Mouse (Mus musculus): ENCODE data around the gene Epha6. TPM values are rescaled to one million over a fixed set of nuclear protein-coding genes. Genes with fewer than 3 reads are reported as not detected.

The Epha6 gene
- 0.45 and 0.51 TPM in 2 replicates for polyA plus RNA-seq (2015; fragmentation: Nextera tagmentation; extraction: Ambion mirVana)

- WGBS, result under 1% methylated on average over 45 of the region's 45 CpGs
- Histone ChIP-seq H3K9ac (peak within 1 kb of the TSS; percentile 54), H3K27ac (no peak within 1 kb of the TSS), H3K4me2 (replicated peaks) (peak within 1 kb of the TSS; percentile 92), H3K36me3 (no peaks in the 10 kb centered on the region), H3K9me3 (no peaks in the 10 kb centered on the region), H3K4me1 (peaks cover 18% of the 10 kb centered on the region), H3K4me3 (peak within 1 kb of the TSS; percentile 52), H3K27me3 (peaks cover 43% of the 10 kb centered on the region)
- ATAC-seq (ENCODE audit: low FRiP score, low read depth), result peak; percentile 67
Measured at GRCm38 (mm10) chr16:60605061-60605831, at the start of gene Epha6. Epha6 (minus strand) TSS chr16:60605531.

GRCm38 (mm10) chr16:60651716-60652115, 46.4 kb upstream of the Epha6 start:
- no peaks in the 10 kb centered on the region for H3K4me1 ChIP-seq
- H3K9me3 ChIP-seq, result no peaks in the 10 kb centered on the region
- ATAC-seq (ENCODE audit: low FRiP score, low read depth), result no peak
- H3K4me3 ChIP-seq, result no peak overlapping the region
- no peak overlapping the region for H3K27ac ChIP-seq
- H3K9ac ChIP-seq, result no peak overlapping the region
- no peaks in the 10 kb centered on the region for H3K36me3 ChIP-seq
- H3K27me3 ChIP-seq, result no peaks in the 10 kb centered on the region
- H3K4me2 ChIP-seq (replicated peaks), result no peak overlapping the region

GRCm38 (mm10) chr16:60628091-60628490, 22.8 kb upstream of the Epha6 start:
- Histone ChIP-seq H3K36me3 (no peaks in the 10 kb centered on the region), H3K27ac (no peak overlapping the region), H3K9ac (no peak overlapping the region), H3K4me1 (no peaks in the 10 kb centered on the region), H3K9me3 (no peaks in the 10 kb centered on the region), H3K4me2 (replicated peaks) (no peak overlapping the region), H3K4me3 (no peak overlapping the region), H3K27me3 (no peaks in the 10 kb centered on the region)
- no peak for ATAC-seq (ENCODE audit: low FRiP score, low read depth)

GRCm38 (mm10) chr16:60605832-60606583, 677 bp upstream of the Epha6 start:
- peak overlapping the region; percentile 92 for H3K4me2 ChIP-seq (replicated peaks)
- peak overlapping the region; percentile 52 for H3K4me3 ChIP-seq
- peak overlapping the region; percentile 54 for H3K9ac ChIP-seq
- under 1% methylated on average over 38 of the region's 38 CpGs for WGBS
- H3K27ac ChIP-seq, result no peak overlapping the region
- peaks cover 18% of the 10 kb centered on the region for H3K4me1 ChIP-seq
- peaks cover 43% of the 10 kb centered on the region for H3K27me3 ChIP-seq
- no peaks in the 10 kb centered on the region for H3K9me3 ChIP-seq
- peak; percentile 88 for ATAC-seq (ENCODE audit: low FRiP score, low read depth)
- H3K36me3 ChIP-seq, result no peaks in the 10 kb centered on the region

- Histone ChIP-seq H3K4me3 (peak overlapping the region; percentile 52), H3K27me3 (peaks cover 43% of the 10 kb centered on the region), H3K4me1 (peaks cover 18% of the 10 kb centered on the region), H3K9ac (peak overlapping the region; percentile 54), H3K36me3 (no peaks in the 10 kb centered on the region), H3K4me2 (replicated peaks) (peak overlapping the region; percentile 92), H3K27ac (no peak overlapping the region), H3K9me3 (no peaks in the 10 kb centered on the region)
- no peak; the same call in 1 of the 2 replicates for ATAC-seq (ENCODE audit: low FRiP score, low read depth)
- WGBS, result 1% methylated on average over 10 of the region's 10 CpGs
Measured at GRCm38 (mm10) chr16:60604613-60605012, 718 bp downstream of the Epha6 start.

- Histone ChIP-seq H3K9me3 (no peaks in the 10 kb centered on the region), H3K4me2 (replicated peaks) (no peak overlapping the region), H3K4me3 (no peak overlapping the region), H3K27me3 (no peaks in the 10 kb centered on the region), H3K4me1 (no peaks in the 10 kb centered on the region), H3K9ac (no peak overlapping the region), H3K36me3 (no peaks in the 10 kb centered on the region), H3K27ac (no peak overlapping the region)
- WGBS, result 86% methylated on average over 3 of the region's 3 CpGs
- ATAC-seq (ENCODE audit: low FRiP score, low read depth), result no peak
Measured at GRCm38 (mm10) chr16:60585322-60585721, 20.0 kb downstream of the Epha6 start.

GRCm38 (mm10) chr16:60584695-60585094, 20.6 kb downstream of the Epha6 start:
- H3K27me3 ChIP-seq, result no peaks in the 10 kb centered on the region
- WGBS, result 85% methylated on average over 7 of the region's 7 CpGs
- H3K27ac ChIP-seq, result no peak overlapping the region
- H3K4me2 ChIP-seq (replicated peaks), result no peak overlapping the region
- no peak for ATAC-seq (ENCODE audit: low FRiP score, low read depth)
- H3K9me3 ChIP-seq, result no peaks in the 10 kb centered on the region
- H3K4me1 ChIP-seq, result no peaks in the 10 kb centered on the region
- no peak overlapping the region for H3K9ac ChIP-seq
- no peak overlapping the region for H3K4me3 ChIP-seq
- H3K36me3 ChIP-seq, result no peaks in the 10 kb centered on the region

- no peaks in the 10 kb centered on the region for H3K4me1 ChIP-seq
- no peak for ATAC-seq (ENCODE audit: low FRiP score, low read depth)
- H3K4me3 ChIP-seq, result no peak overlapping the region
- no peaks in the 10 kb centered on the region for H3K27me3 ChIP-seq
- 66% methylated on average over 2 of the region's 2 CpGs for WGBS
- no peaks in the 10 kb centered on the region for H3K36me3 ChIP-seq
- H3K4me2 ChIP-seq (replicated peaks), result no peak overlapping the region
- H3K9me3 ChIP-seq, result no peaks in the 10 kb centered on the region
- no peak overlapping the region for H3K27ac ChIP-seq
- H3K9ac ChIP-seq, result no peak overlapping the region
Measured at GRCm38 (mm10) chr16:60570546-60570945, 34.8 kb downstream of the Epha6 start.

- H3K4me2 ChIP-seq (replicated peaks), result no peak overlapping the region
- ATAC-seq (ENCODE audit: low FRiP score, low read depth), result no peak
- no peak overlapping the region for H3K4me3 ChIP-seq
- no peaks in the 10 kb centered on the region for H3K27me3 ChIP-seq
- H3K27ac ChIP-seq, result no peak overlapping the region
- no peak overlapping the region for H3K9ac ChIP-seq
- no peaks in the 10 kb centered on the region for H3K4me1 ChIP-seq
- no peaks in the 10 kb centered on the region for H3K36me3 ChIP-seq
- no peaks in the 10 kb centered on the region for H3K9me3 ChIP-seq
- WGBS, result 74% methylated on average over 4 of the region's 4 CpGs
Measured at GRCm38 (mm10) chr16:60544385-60544784, 60.9 kb downstream of the Epha6 start.

GRCm38 (mm10) chr16:60538233-60538632, 67.1 kb downstream of the Epha6 start:
- Histone ChIP-seq H3K27me3 (no peaks in the 10 kb centered on the region), H3K27ac (no peak overlapping the region), H3K9me3 (no peaks in the 10 kb centered on the region), H3K9ac (no peak overlapping the region), H3K36me3 (no peaks in the 10 kb centered on the region), H3K4me2 (replicated peaks) (no peak overlapping the region), H3K4me3 (no peak overlapping the region), H3K4me1 (no peaks in the 10 kb centered on the region)
- ATAC-seq (ENCODE audit: low FRiP score, low read depth), result no peak

- 71% methylated on average over 3 of the region's 3 CpGs for WGBS
- no peaks in the 10 kb centered on the region for H3K36me3 ChIP-seq
- H3K9me3 ChIP-seq, result no peaks in the 10 kb centered on the region
- H3K4me2 ChIP-seq (replicated peaks), result no peak overlapping the region
- no peak for ATAC-seq (ENCODE audit: low FRiP score, low read depth)
- H3K4me3 ChIP-seq, result no peak overlapping the region
- no peaks in the 10 kb centered on the region for H3K4me1 ChIP-seq
- no peak overlapping the region for H3K9ac ChIP-seq
- H3K27me3 ChIP-seq, result no peaks in the 10 kb centered on the region
- H3K27ac ChIP-seq, result no peak overlapping the region
Measured at GRCm38 (mm10) chr16:60509707-60510106, 95.6 kb downstream of the Epha6 start.

- ATAC-seq (ENCODE audit: low FRiP score, low read depth), result no peak
- no peaks in the 10 kb centered on the region for H3K9me3 ChIP-seq
- H3K27me3 ChIP-seq, result no peaks in the 10 kb centered on the region
- no peak overlapping the region for H3K4me2 ChIP-seq (replicated peaks)
- no peaks in the 10 kb centered on the region for H3K4me1 ChIP-seq
- no peak overlapping the region for H3K4me3 ChIP-seq
- no peak overlapping the region for H3K9ac ChIP-seq
- H3K27ac ChIP-seq, result no peak overlapping the region
- H3K36me3 ChIP-seq, result no peaks in the 10 kb centered on the region
- WGBS, result 91% methylated on average over 1 of the region's 1 CpGs
Measured at GRCm38 (mm10) chr16:60499567-60499966, 105.8 kb downstream of the Epha6 start.
